Mouse (Mus musculus) hindbrain, embryonic 16.5 days (tissue): Measurements from ENCODE around the gene Cer1. TPM values are rescaled to one million over a fixed set of nuclear protein-coding genes. Genes with fewer than 3 reads are reported as not detected.
A peak's percentile ranks its signal among the peaks of the same experiment; 100 is the strongest.

Experiments
- ATAC-seq: fragments of 200-750 bp; cut with Nextera tagmentation; 2 replicates; pipeline ENCODE4 v1.8.0; 2017; ENCODE audit warnings: moderate TSS enrichment, moderate library complexity
- H3K27ac ChIP-seq: fragments of 300-500 bp; sonication (generic); 2 replicates; pipeline ENCODE4 v1.5.1; 2014; ENCODE audit warnings: low read depth, mild to moderate bottlenecking, control low read depth, low read length, moderate library complexity
- H3K27me3 ChIP-seq: fragments of 300-500 bp; sonication (generic); replicated peaks from 2 replicates; pipeline ENCODE4 v1.6.1; 2014; ENCODE audit warnings: low read length; ENCODE audit not compliant: control insufficient read depth, insufficient read depth
- H3K36me3 ChIP-seq: fragments of 300-500 bp; sonication (generic); 2 replicates; pipeline ENCODE4 v1.6.1; 2014; ENCODE audit warnings: mild to moderate bottlenecking, low read length, moderate library complexity, mixed read lengths; ENCODE audit not compliant: control insufficient read depth, insufficient read depth
- H3K4me1 ChIP-seq: fragments of 300-500 bp; sonication (generic); 2 replicates; pipeline ENCODE4 v1.6.1; 2014; ENCODE audit warnings: low read depth, low read length; ENCODE audit not compliant: control insufficient read depth, insufficient read depth
- H3K4me2 ChIP-seq: fragments of 300-500 bp; sonication (generic); 2 replicates; pipeline ENCODE4 v1.6.1; 2014; ENCODE audit warnings: mild to moderate bottlenecking, low read length, control low read depth, moderate library complexity
- H3K4me3 ChIP-seq: fragments of 300-500 bp; sonication (generic); 2 replicates; pipeline ENCODE4 v1.5.1; 2014; ENCODE audit warnings: mild to moderate bottlenecking, low read length, control low read depth, moderate library complexity
- H3K9ac ChIP-seq: fragments of 300-500 bp; sonication (generic); 2 replicates; pipeline ENCODE4 v1.6.1; 2014; ENCODE audit warnings: low read depth, mild to moderate bottlenecking, control low read depth, low read length, moderate library complexity
- H3K9me3 ChIP-seq: fragments of 300-500 bp; sonication (generic); 2 replicates; pipeline ENCODE4 v1.6.1; 2014; ENCODE audit warnings: mild to moderate bottlenecking, low read length, moderate library complexity; ENCODE audit not compliant: control insufficient read depth
- WGBS: fragments of 180-500 bp; shearing (Covaris S2); extraction: QIAGEN DNeasy Blood & Tissue Kit; methylation state at CpG from one replicate; pipeline ENCODE4 v1.1.7; 2014; 5-methylcytosine and 5-hydroxymethylcytosine counted together
- polyA plus RNA-seq: library from polyadenylated mRNA; unstranded; fragments of >200 nt; fragmentation: Nextera tagmentation; extraction: Ambion mirVana; gene quantifications from 2 replicates; pipeline ENCODE4 v1.2.1, GENCODE M21; 2015

Cer1 gene
- 0.18 TPM in 1 of 2 replicates, not detected in the other for polyA plus RNA-seq

- 57% methylated on average over 18 of the region's 19 CpGs for WGBS
- no peak for ATAC-seq
These were observed at the start of gene Cer1 for GRCm38 (mm10) chr4:82884636-82885534. Cer1 (minus strand) TSS chr4:82885148.

GRCm38 (mm10) chr4:82934308-82934707 is 49.4 kb upstream of the Cer1 start:
- 6% methylated on average over 5 of the region's 5 CpGs for WGBS
- no peak overlapping the region for H3K27ac ChIP-seq

More at GRCm38 (mm10) chr4:82884636-82885534, at the start of gene Cer1:
- Histone ChIP-seq H3K36me3 (no peaks in the 10 kb centered on the region), H3K9me3 (no peaks in the 10 kb centered on the region), H3K4me3 (no peak within 1 kb of the TSS), H3K27me3 (no peaks in the 10 kb centered on the region), H3K27ac (no peak within 1 kb of the TSS), H3K9ac (no peak within 1 kb of the TSS), H3K4me1 (no peaks in the 10 kb centered on the region), H3K4me2 (no peak within 1 kb of the TSS)

GRCm38 (mm10) chr4:82933698-82934210 is 48.8 kb upstream of the Cer1 start:
- peak overlapping the region; percentile 4; the same call in 1 of the 2 replicates for H3K9ac ChIP-seq
- no peaks in the 10 kb centered on the region for H3K4me1 ChIP-seq
- 7% methylated on average over 14 of the region's 14 CpGs for WGBS
- H3K27me3 ChIP-seq: no peaks in the 10 kb centered on the region
- peak overlapping the region; percentile 26 for H3K4me3 ChIP-seq
- ATAC-seq: peak; percentile 80
- peak overlapping the region; percentile 52 for H3K4me2 ChIP-seq
- no peak overlapping the region for H3K27ac ChIP-seq
- H3K9me3 ChIP-seq: no peaks in the 10 kb centered on the region
- H3K36me3 ChIP-seq: no peaks in the 10 kb centered on the region

More at GRCm38 (mm10) chr4:82934308-82934707, 49.4 kb upstream of the Cer1 start:
- no peaks in the 10 kb centered on the region for H3K9me3 ChIP-seq
- no peak overlapping the region for H3K4me3 ChIP-seq
- no peaks in the 10 kb centered on the region for H3K36me3 ChIP-seq
- H3K27me3 ChIP-seq: no peaks in the 10 kb centered on the region
- ATAC-seq: peak; percentile 95
- H3K9ac ChIP-seq: no peak overlapping the region
- no peak overlapping the region; the same call in 1 of the 2 replicates for H3K4me2 ChIP-seq
- H3K4me1 ChIP-seq: no peaks in the 10 kb centered on the region

GRCm38 (mm10) chr4:82930079-82930478 is 45.1 kb upstream of the Cer1 start:
- Histone ChIP-seq H3K27ac (no peak overlapping the region), H3K4me3 (no peak overlapping the region), H3K36me3 (no peaks in the 10 kb centered on the region), H3K4me1 (no peaks in the 10 kb centered on the region), H3K4me2 (no peak overlapping the region), H3K27me3 (no peaks in the 10 kb centered on the region), H3K9ac (no peak overlapping the region), H3K9me3 (no peaks in the 10 kb centered on the region)
- ATAC-seq: no peak
- WGBS: 77% methylated on average over 5 of the region's 5 CpGs

GRCm38 (mm10) chr4:82921962-82922361 is 37.0 kb upstream of the Cer1 start:
- Histone ChIP-seq H3K27ac (no peak overlapping the region), H3K9ac (no peak overlapping the region), H3K27me3 (no peaks in the 10 kb centered on the region), H3K9me3 (no peaks in the 10 kb centered on the region), H3K36me3 (no peaks in the 10 kb centered on the region), H3K4me2 (no peak overlapping the region), H3K4me1 (no peaks in the 10 kb centered on the region; the same call in 1 of the 2 replicates), H3K4me3 (no peak overlapping the region)
- WGBS: 85% methylated on average over 4 of the region's 4 CpGs
- no peak for ATAC-seq

- Histone ChIP-seq H3K4me3 (no peak overlapping the region), H3K36me3 (no peaks in the 10 kb centered on the region), H3K4me1 (peaks cover 20% of the 10 kb centered on the region), H3K9ac (no peak overlapping the region), H3K4me2 (no peak overlapping the region), H3K27me3 (no peaks in the 10 kb centered on the region), H3K9me3 (no peaks in the 10 kb centered on the region), H3K27ac (no peak overlapping the region)
- WGBS: 70% methylated on average over 2 of the region's 2 CpGs
- ATAC-seq: no peak
These were observed 33.7 kb upstream of the Cer1 start for GRCm38 (mm10) chr4:82918625-82919024.

GRCm38 (mm10) chr4:82916678-82917050 is 31.7 kb upstream of the Cer1 start:
- Histone ChIP-seq H3K4me2 (peak overlapping the region; percentile 52), H3K9ac (peak overlapping the region; percentile 34; the same call in 1 of the 2 replicates), H3K27ac (peak overlapping the region; percentile 63), H3K36me3 (no peaks in the 10 kb centered on the region), H3K4me3 (peak overlapping the region; percentile 18), H3K9me3 (no peaks in the 10 kb centered on the region), H3K27me3 (no peaks in the 10 kb centered on the region), H3K4me1 (peaks cover 20% of the 10 kb centered on the region)
- 0 out of 2 replicates have a peak, but pooled peaks have one; percentile 22 for ATAC-seq
- WGBS: 12% methylated on average over 5 of the region's 5 CpGs

- Histone ChIP-seq H3K27ac (peak overlapping the region; percentile 63), H3K27me3 (no peaks in the 10 kb centered on the region), H3K4me1 (peaks cover 20% of the 10 kb centered on the region), H3K4me3 (peak overlapping the region; percentile 18), H3K36me3 (no peaks in the 10 kb centered on the region), H3K9me3 (no peaks in the 10 kb centered on the region), H3K4me2 (peak overlapping the region; percentile 52), H3K9ac (peak overlapping the region; percentile 34; the same call in 1 of the 2 replicates)
- 14% methylated on average over 14 of the region's 14 CpGs for WGBS
- peak; percentile 87 for ATAC-seq
These were observed 31.2 kb upstream of the Cer1 start for GRCm38 (mm10) chr4:82916003-82916677.

GRCm38 (mm10) chr4:82915576-82915975 is 30.6 kb upstream of the Cer1 start:
- Histone ChIP-seq H3K27ac (peak overlapping the region; percentile 63), H3K4me3 (no peak overlapping the region), H3K9ac (no peak overlapping the region), H3K27me3 (no peaks in the 10 kb centered on the region), H3K4me1 (peaks cover 20% of the 10 kb centered on the region), H3K9me3 (no peaks in the 10 kb centered on the region), H3K4me2 (peak overlapping the region; percentile 52), H3K36me3 (no peaks in the 10 kb centered on the region)
- peak; percentile 22; the same call in 1 of the 2 replicates for ATAC-seq
- WGBS: 40% methylated on average over 7 of the region's 7 CpGs
